Mouse (Mus musculus) olfactory bulb, adult 2 months (tissue): ENCODE results near the gene Tbx10.

ENCODE experiments used
- CTCF ChIP-seq: fragments of 200-500 bp; IDR thresholded peaks from 2 replicates; pipeline ENCODE4 v1.5.1; 2012; ENCODE audit warnings: low read depth, mild to moderate bottlenecking, low read length, moderate library complexity; ENCODE audit not compliant: insufficient read depth
- POLR2A ChIP-seq: fragments of 200-500 bp; IDR thresholded peaks from 2 replicates; pipeline ENCODE4 v1.6.1; 2012; ENCODE audit warnings: mild to moderate bottlenecking, low read depth, low read length, moderate library complexity; ENCODE audit not compliant: insufficient read depth

DNA sequence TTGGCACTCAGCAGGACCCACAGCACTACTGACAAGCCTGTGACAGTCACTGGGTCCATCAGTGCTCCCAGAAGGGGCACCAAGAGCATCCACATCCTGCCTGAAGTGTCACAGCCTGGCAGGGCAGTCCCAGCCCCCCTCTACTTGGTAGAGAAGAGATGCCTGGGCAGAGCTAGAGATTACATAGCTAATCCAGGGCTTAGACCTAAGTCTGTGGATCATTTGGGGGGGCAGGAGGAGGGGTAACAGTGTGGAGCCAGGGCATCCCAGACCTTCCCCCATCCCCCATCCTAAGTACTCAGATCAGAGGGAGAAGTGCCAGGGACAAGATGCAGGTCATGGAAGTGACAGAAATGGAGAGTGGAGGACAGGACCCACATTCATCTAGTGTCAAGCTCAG lies 22.2 kb downstream of the Tbx10 start:
- TF ChIP-seq CTCF = no peak
- no peak for TF ChIP-seq POLR2A
